Mouse (Mus musculus) liver, embryonic 14.5 days (tissue): ENCODE data around the gene Dab2. TPM values are rescaled to one million over a fixed set of nuclear protein-coding genes. Genes with fewer than 3 reads are reported as not detected.
A peak's percentile ranks its signal among the peaks of the same experiment; 100 is the strongest.

ENCODE experiments used
- ATAC-seq: fragments of 200-750 bp; cut with Nextera tagmentation; 2 replicates; pipeline ENCODE4 v1.8.0; 2017; ENCODE audit warnings: moderate number of reproducible peaks, mild to moderate bottlenecking, moderate library complexity; ENCODE audit not compliant: insufficient read depth
- DNase-seq, 3 experiments: peaks; one replicate each; pipeline ENCODE4 v3.0.0-alpha.2; 2012 to 2013; ENCODE audit warnings: low read depth in 3 of 3, low spot score in 3 of 3
- H3K27ac ChIP-seq: fragments of 300-500 bp; sonication (generic); 2 replicates; pipeline ENCODE4 v1.5.1; 2014; ENCODE audit warnings: moderate library complexity, mild to moderate bottlenecking, control low read depth, inconsistent platforms
- H3K27me3 ChIP-seq: fragments of 300-500 bp; sonication (generic); 2 replicates; pipeline ENCODE4 v1.6.1; 2014; ENCODE audit warnings: mild to moderate bottlenecking, low read length, moderate library complexity; ENCODE audit not compliant: control insufficient read depth, insufficient read depth
- H3K36me3 ChIP-seq: fragments of 300-500 bp; sonication (generic); replicated peaks from 2 replicates; pipeline ENCODE4 v1.6.1; 2014; ENCODE audit warnings: low read depth; ENCODE audit not compliant: control insufficient read depth, insufficient read depth
- H3K4me1 ChIP-seq, 2 experiments: fragments of 200-500 bp in 1 of 2; fragments of 300-500 bp in 1 of 2; sonication (generic) in 1 of 2; replicated peaks; 2 replicates each; pipeline ENCODE4 v1.6.1; 2012 to 2014; ENCODE audit warnings: antibody characterized with exemption in 1 of 2, inconsistent platforms in 1 of 2, low read length in 1 of 2; ENCODE audit not compliant: control insufficient read depth in 2 of 2, insufficient read depth in 2 of 2
- H3K4me2 ChIP-seq: fragments of 300-500 bp; sonication (generic); 2 replicates; pipeline ENCODE4 v1.6.1; 2014; ENCODE audit warnings: low read depth, mild to moderate bottlenecking, control low read depth, moderate library complexity
- H3K4me3 ChIP-seq, 2 experiments: fragments of 200-500 bp in 1 of 2; fragments of 300-500 bp in 1 of 2; sonication (generic) in 1 of 2; 2 replicates each; pipeline ENCODE4 v1.5.1; 2012 to 2014; ENCODE audit warnings: low read depth in 2 of 2, low read length in 2 of 2, mild to moderate bottlenecking in 2 of 2, control low read depth in 1 of 2, inconsistent platforms in 1 of 2, moderate library complexity in 1 of 2; ENCODE audit not compliant: insufficient read depth in 1 of 2
- H3K9ac ChIP-seq: fragments of 300-500 bp; sonication (generic); replicated peaks from 2 replicates; pipeline ENCODE4 v1.6.1; 2014; ENCODE audit warnings: mild to moderate bottlenecking, control low read depth, moderate library complexity
- H3K9me3 ChIP-seq: fragments of 300-500 bp; sonication (generic); 2 replicates; pipeline ENCODE4 v1.6.1; 2016; ENCODE audit warnings: low read length, mixed read lengths; ENCODE audit not compliant: control insufficient read depth
- CTCF ChIP-seq: IDR thresholded peaks from 2 replicates; pipeline ENCODE4 v1.5.1; 2016; ENCODE audit warnings: antibody characterized with exemption, low read depth, control low read depth
- EP300 ChIP-seq: IDR thresholded peaks from 2 replicates; pipeline ENCODE4 v1.6.1; 2016; ENCODE audit warnings: antibody characterized with exemption, low read depth
- WGBS: fragments of 180-500 bp; shearing (Covaris S2); extraction: QIAGEN DNeasy Blood & Tissue Kit; methylation state at CpG from one replicate; pipeline ENCODE4 v1.1.7; 2014; ENCODE audit not compliant: insufficient replicate concordance; 5-methylcytosine and 5-hydroxymethylcytosine counted together
- polyA plus RNA-seq, 2 experiments: library from polyadenylated mRNA; depleted of rRNA in 1 of 2; stranded (reverse) in 1 of 2; unstranded in 1 of 2; fragments of >200 nt; fragmentation: Nextera tagmentation in 1 of 2; extraction: Ambion mirVana in 1 of 2; gene quantifications; 2 replicates each; pipeline versions ENCODE4 v1.2.1 to v1.2.3; 2012 to 2014

Gene Dab2
- polyA plus RNA-seq, 2 experiments, result 7.5 to 9.5 TPM

DNA sequence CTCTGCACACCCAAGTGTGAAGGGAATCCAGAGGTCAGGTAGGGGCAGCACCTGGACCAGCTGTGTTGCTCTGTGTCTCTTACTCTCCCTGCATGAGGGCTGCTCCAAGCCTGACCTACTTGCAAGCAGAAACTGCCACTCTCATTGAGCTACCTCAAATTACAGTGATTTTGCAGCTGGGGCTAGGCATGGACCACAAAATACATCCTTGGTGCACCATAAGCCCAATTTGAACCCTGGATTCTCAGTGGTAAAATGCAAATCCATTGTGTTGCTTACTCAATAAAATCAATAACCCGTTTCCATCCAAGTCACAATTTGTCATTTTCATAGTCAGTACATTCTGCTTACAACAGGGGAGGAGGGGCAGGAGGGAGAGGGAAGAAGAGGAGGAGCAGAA lies 85.7 kb downstream of the Dab2 start:
- ATAC-seq, result no peak
- DNase-seq, result no peak
- no peaks in the 10 kb centered on the region; a peak in 1 of 4 replicates for H3K4me1 ChIP-seq
- no peak overlapping the region for H3K4me3 ChIP-seq
- WGBS, result 9% methylated on average over 1 of the region's 1 CpGs
- H3K27me3 ChIP-seq, result peaks cover 17% of the 10 kb centered on the region
- H3K9ac ChIP-seq, result no peak overlapping the region
- no peaks in the 10 kb centered on the region for H3K9me3 ChIP-seq
- H3K36me3 ChIP-seq, result no peaks in the 10 kb centered on the region
- no peak overlapping the region for H3K27ac ChIP-seq
- no peak for TF ChIP-seq CTCF
- TF ChIP-seq EP300, result no peak
- H3K4me2 ChIP-seq, result no peak overlapping the region

DNA sequence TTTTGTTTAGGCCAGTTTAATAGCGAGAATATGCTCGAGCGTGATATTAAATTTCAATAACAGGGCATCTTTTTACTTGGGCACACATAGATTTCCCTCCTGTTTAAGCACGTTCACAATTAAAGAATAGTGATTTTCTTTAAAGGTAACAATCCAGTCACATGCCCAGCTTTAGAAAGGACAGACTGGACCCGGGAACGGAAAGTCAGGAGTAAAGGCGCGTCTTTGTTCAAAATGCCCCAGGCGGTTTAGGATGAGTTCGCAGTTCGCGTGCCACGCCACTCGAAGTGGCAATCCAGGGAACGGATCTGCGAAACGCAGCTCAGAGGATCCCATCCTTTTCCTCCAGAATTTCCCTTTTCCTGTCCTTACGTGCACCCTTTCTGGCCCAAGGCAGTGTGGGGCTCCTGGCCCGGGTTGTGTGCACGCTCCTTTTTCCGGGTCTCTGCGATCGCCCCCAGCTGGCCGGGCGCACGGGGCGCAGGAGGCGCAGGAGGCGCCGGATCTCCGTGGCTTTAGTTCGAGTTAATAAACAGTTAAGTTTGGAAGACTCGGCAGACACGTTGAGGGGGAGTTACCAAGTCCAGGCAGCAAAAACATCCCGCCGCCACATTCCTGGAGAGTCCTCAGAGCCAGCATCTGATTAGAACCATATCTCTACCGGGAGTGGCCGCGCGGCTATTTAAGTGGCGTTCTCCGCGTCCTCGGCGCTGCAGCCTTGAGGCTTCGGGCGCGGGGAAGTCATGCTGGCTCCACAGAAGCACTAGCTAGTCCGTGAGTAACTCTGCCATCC lies 86.8 kb downstream of the Dab2 start:
- WGBS, result 3% methylated on average over 49 of the region's 49 CpGs
- H3K27me3 ChIP-seq, result peaks cover 17% of the 10 kb centered on the region
- peak overlapping the region; percentile 40 for H3K4me2 ChIP-seq
- TF ChIP-seq CTCF (peak; percentile 57), EP300 (no peak)
- peaks cover 0 to 1% of the 10 kb centered on the region in 2 experiments; a peak in 1 of 4 replicates for H3K4me1 ChIP-seq
- H3K9ac ChIP-seq, result no peak overlapping the region
- DNase-seq (peak in 1 of 3 experiments; percentile 16), ATAC-seq (peak; percentile 70)
- H3K4me3 ChIP-seq, result peak overlapping the region; percentile 40 to 42
- no peak overlapping the region for H3K27ac ChIP-seq
- H3K36me3 ChIP-seq, result no peaks in the 10 kb centered on the region
- no peaks in the 10 kb centered on the region for H3K9me3 ChIP-seq

- Histone ChIP-seq H3K4me2 (peak overlapping the region; percentile 40), H3K9ac (no peak overlapping the region), H3K27me3 (peaks cover 17% of the 10 kb centered on the region), H3K4me1 (peaks cover 0 to 1% of the 10 kb centered on the region in 2 experiments; a peak in 1 of 4 replicates), H3K27ac (no peak overlapping the region), H3K9me3 (no peaks in the 10 kb centered on the region), H3K36me3 (no peaks in the 10 kb centered on the region), H3K4me3 (peak overlapping the region; percentile 42 to 52)
- no peak for ATAC-seq
- no peak for DNase-seq
- TF ChIP-seq EP300 (no peak), CTCF (no peak)
- 16% methylated on average over 19 of the region's 19 CpGs for WGBS
Observed at GRCm38 (mm10) chr15:6386961-6387728, 87.6 kb downstream of the Dab2 start.

DNA sequence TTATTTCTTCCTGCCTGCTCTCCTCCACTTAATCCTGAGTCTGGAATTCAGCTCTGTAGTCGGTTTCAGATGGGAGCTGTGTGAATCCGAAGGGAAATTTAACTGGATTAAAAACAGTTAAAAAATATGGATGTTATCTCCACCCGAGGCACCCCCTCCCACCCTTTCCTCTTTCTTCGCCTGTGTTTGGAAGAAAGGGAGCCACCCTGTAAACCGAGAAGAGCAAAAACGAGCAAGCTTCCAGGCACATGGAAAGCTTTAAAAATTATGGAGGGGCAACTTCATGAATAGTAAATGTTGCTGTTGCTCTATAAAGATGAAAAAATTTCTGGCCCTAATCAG lies 88.1 kb downstream of the Dab2 start:
- DNase-seq (no peak), ATAC-seq (no peak)
- TF ChIP-seq EP300 (no peak), CTCF (no peak)
- Histone ChIP-seq H3K27me3 (peaks cover 17% of the 10 kb centered on the region), H3K4me3 (peak overlapping the region; percentile 6 to 40), H3K27ac (no peak overlapping the region), H3K4me2 (no peak overlapping the region), H3K9ac (no peak overlapping the region), H3K4me1 (peaks cover 0 to 1% of the 10 kb centered on the region in 2 experiments; a peak in 1 of 4 replicates), H3K9me3 (no peaks in the 10 kb centered on the region), H3K36me3 (no peaks in the 10 kb centered on the region)
- WGBS, result 18% methylated on average over 6 of the region's 6 CpGs

DNA sequence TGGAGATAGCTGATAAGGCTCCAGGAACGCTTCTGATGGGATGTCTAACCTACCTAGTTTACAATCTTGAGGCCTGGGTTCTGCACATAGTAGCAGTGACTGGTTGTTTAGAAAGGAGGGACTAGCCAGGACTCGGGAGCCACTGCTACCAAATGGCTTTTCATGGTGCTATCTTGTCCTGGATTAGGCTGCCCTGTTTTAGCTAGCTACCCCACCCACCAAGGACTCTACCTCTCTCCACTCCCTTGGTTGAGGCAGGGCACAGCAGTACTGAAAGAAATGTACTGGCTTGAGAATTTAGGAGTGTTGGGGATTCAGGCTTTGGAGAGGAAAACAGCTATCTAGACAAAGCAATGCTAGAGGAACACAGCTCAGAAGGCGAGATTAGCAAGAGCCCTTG lies 88.6 kb downstream of the Dab2 start:
- 31% methylated on average over 3 of the region's 3 CpGs for WGBS
- TF ChIP-seq CTCF, result no peak
- TF ChIP-seq EP300, result no peak
- H3K27ac ChIP-seq, result no peak overlapping the region
- ATAC-seq (no peak), DNase-seq (no peak)
- H3K36me3 ChIP-seq, result no peaks in the 10 kb centered on the region
- peaks cover 0 to 1% of the 10 kb centered on the region in 2 experiments; a peak in 1 of 4 replicates for H3K4me1 ChIP-seq
- H3K27me3 ChIP-seq, result peaks cover 17% of the 10 kb centered on the region
- peak overlapping the region; percentile 1 to 40; a peak in 3 of 4 replicates for H3K4me3 ChIP-seq
- H3K4me2 ChIP-seq, result no peak overlapping the region
- no peaks in the 10 kb centered on the region for H3K9me3 ChIP-seq
- no peak overlapping the region for H3K9ac ChIP-seq
